12 mouse cellular contexts compared by ENCODE assay signal in genomic region chr10:81421041-81421796, GRCm38 (mm10). TPM values are rescaled to one million over a fixed set of nuclear protein-coding genes. Genes with fewer than 3 reads are reported as not detected.
DNase-seq lines count a peak whose midpoint lies in the region; ATAC-seq and TF ChIP-seq lines count a peak whose summit lies in the region.
"Had no signal": no experiment of that assay in that cellular context is flagged by ENCODE, and none has a peak within 500 bp of the region (broad histone marks: within the 10 kb centered on the region; RNA-seq: fewer than 3 reads in every experiment).

No protein-coding gene starts in this region.

- H3K4me1 ChIP-seq in lung, postnatal 0 days (ENCODE audit: insufficient read depth, low read depth, low read length), result peaks cover 24% of the 10 kb centered on the region

- no peak for TF ChIP-seq CTCF in lung, postnatal 0 days (IDR thresholded peaks at IDR 0.05)

- no peaks in the 10 kb centered on the region for H3K27me3 ChIP-seq in lung, postnatal 0 days (replicated peaks; ENCODE audit: insufficient read depth, low read length)
- H3K27me3 ChIP-seq: embryonic facial prominence, embryonic 15.5 days had no signal

- no peak for TF ChIP-seq EP300 in lung, postnatal 0 days (IDR thresholded peaks at IDR 0.05)

- 74% methylated on average over 4 of the region's 4 CpGs for WGBS in lung, postnatal 0 days

- peak; percentile 6 to 26 for DNase-seq in cerebellum, adult 18-20 months
- DNase-seq in cerebellum, adult 11 months, result no peak
- peak; percentile 3 for DNase-seq in lung, postnatal 10 days
- no peak for DNase-seq in lung, postnatal 0 days (ENCODE audit: low spot score)
- peak; percentile 2 for DNase-seq in adrenal gland, postnatal 4 days (ENCODE audit: low spot score in 2 of 2)
- peak; percentile 9 for DNase-seq in gastrocnemius, postnatal 25 days
- no peak for DNase-seq in retina, postnatal 1 day

- no peak overlapping the region for H3K4me2 ChIP-seq in lung, postnatal 0 days (replicated peaks; ENCODE audit: low read depth, low read length)
- H3K4me2 ChIP-seq: embryonic facial prominence, embryonic 15.5 days; hindbrain, embryonic 15.5 days; limb, embryonic 13.5 days had no signal

- H3K9ac ChIP-seq in lung, postnatal 0 days (replicated peaks; ENCODE audit: low read depth), result no peak overlapping the region
- H3K9ac ChIP-seq: embryonic facial prominence, embryonic 15.5 days; hindbrain, embryonic 15.5 days; limb, embryonic 13.5 days had no signal

- no peaks in the 10 kb centered on the region for H3K36me3 ChIP-seq in lung, postnatal 0 days (ENCODE audit: insufficient read depth, low read length)
- H3K36me3 ChIP-seq: hindbrain, embryonic 15.5 days had no signal

- H3K4me3 ChIP-seq in lung, postnatal 0 days (ENCODE audit: low read depth, low read length), result no peak overlapping the region
- H3K4me3 ChIP-seq: embryonic facial prominence, embryonic 15.5 days; hindbrain, embryonic 15.5 days; limb, embryonic 13.5 days had no signal

- no peak overlapping the region for H3K27ac ChIP-seq in lung, postnatal 0 days (ENCODE audit: low read length)
- H3K27ac ChIP-seq: embryonic facial prominence, embryonic 15.5 days; hindbrain, embryonic 15.5 days; limb, embryonic 13.5 days; macrophage had no signal

- H3K9me3 ChIP-seq in lung, postnatal 0 days (ENCODE audit: low read length), result no peaks in the 10 kb centered on the region
- H3K9me3 ChIP-seq: embryonic facial prominence, embryonic 15.5 days; hindbrain, embryonic 15.5 days; limb, embryonic 13.5 days had no signal

- no peak for ATAC-seq in lung, postnatal 0 days
- ATAC-seq in inflammation-experienced regulatory T-cells, adult 6 months, result no peak

RNA-seq across cellular contexts. Expression of gene Smim24, which starts 28.4 kb away (rescaled TPM):
- polyA plus RNA-seq in lung, postnatal 0 days (2015; fragmentation: Nextera tagmentation; extraction: Ambion mirVana), result 3.1 and 3.6 TPM in 2 replicates
- 10 to 100 TPM in 1 of 2 experiments, 1 to 10 TPM in 1; 1.2 to 13.2 TPM for total RNA-seq in adrenal gland, postnatal 4 days (2021)
- total RNA-seq in gastrocnemius, postnatal 25 days (2021), result under 1 TPM in 1 of 2 experiments, not detected in 1; 0.67 TPM
- 10 to 100 TPM in 1 of 3 experiments, 1 to 10 TPM in 2; 4.4 to 10.7 (median 9.8) TPM for polyA plus RNA-seq in inflammation-experienced regulatory T-cells, adult 6 months (2017; shearing (Covaris generic))

RNA-seq across cellular contexts. Expression of gene Gm48552, which starts 32.4 kb away (rescaled TPM):
- 0.20 and 0.63 TPM in 2 replicates for polyA plus RNA-seq in lung, postnatal 0 days (2015; fragmentation: Nextera tagmentation; extraction: Ambion mirVana)
- 1 to 10 TPM; 2.6 to 4.1 TPM for total RNA-seq in adrenal gland, postnatal 4 days (2021)
- under 1 TPM in 1 of 2 experiments, not detected in 1; 0.59 TPM for total RNA-seq in gastrocnemius, postnatal 25 days (2021)
- 1 to 10 TPM in 1 of 3 experiments, not detected in 2; 3.1 TPM for polyA plus RNA-seq in inflammation-experienced regulatory T-cells, adult 6 months (2017; shearing (Covaris generic))

RNA-seq across cellular contexts. Expression of gene Nfic, which starts 34.2 kb away (rescaled TPM):
- 73.6 and 83.9 TPM in 2 replicates for polyA plus RNA-seq in lung, postnatal 0 days (2015; fragmentation: Nextera tagmentation; extraction: Ambion mirVana)
- total RNA-seq in adrenal gland, postnatal 4 days (2021), result 100 to 1,000 TPM; 120 to 129 TPM
- 100 to 1,000 TPM; 215 to 268 TPM for total RNA-seq in gastrocnemius, postnatal 25 days (2021)
- polyA plus RNA-seq in inflammation-experienced regulatory T-cells, adult 6 months (2017; shearing (Covaris generic)), result 10 to 100 TPM; 13.8 to 17.2 (median 15.0) TPM

RNA-seq across cellular contexts. Expression of gene Gm48551, which starts 37.0 kb away (rescaled TPM):
- polyA plus RNA-seq in lung, postnatal 0 days (2015; fragmentation: Nextera tagmentation; extraction: Ambion mirVana), result 2.4 and 3.0 TPM in 2 replicates
- total RNA-seq in adrenal gland, postnatal 4 days (2021), result 1 to 10 TPM; 1.7 to 1.8 TPM
- 1 to 10 TPM in 1 of 2 experiments, under 1 TPM in 1; 0.78 to 1.0 TPM for total RNA-seq in gastrocnemius, postnatal 25 days (2021)
- polyA plus RNA-seq in inflammation-experienced regulatory T-cells, adult 6 months (2017; shearing (Covaris generic)), result 1 to 10 TPM in 2 of 3 experiments, under 1 TPM in 1; 0.60 to 1.9 (median 1.1) TPM

RNA-seq across cellular contexts. Expression of gene Dohh, which starts 37.0 kb away (rescaled TPM):
- polyA plus RNA-seq in lung, postnatal 0 days (2015; fragmentation: Nextera tagmentation; extraction: Ambion mirVana), result 49.4 and 55.2 TPM in 2 replicates
- 10 to 100 TPM; 49.4 to 49.7 TPM for total RNA-seq in adrenal gland, postnatal 4 days (2021)
- total RNA-seq in gastrocnemius, postnatal 25 days (2021), result 10 to 100 TPM; 41.1 to 41.2 TPM
- polyA plus RNA-seq in inflammation-experienced regulatory T-cells, adult 6 months (2017; shearing (Covaris generic)), result 10 to 100 TPM in 2 of 3 experiments, 1 to 10 TPM in 1; 9.2 to 17.9 (median 10.9) TPM

Comparison
In these comparisons a context has a peak if more than half of its experiments do, and no peak if none do; other contexts are left out.
1. DNase-seq: peak in cerebellum, adult 18-20 months (2 of 2), lung, postnatal 10 days (single experiment), adrenal gland, postnatal 4 days (2 of 2) and gastrocnemius, postnatal 25 days (single experiment); none in cerebellum, adult 11 months (single experiment), lung, postnatal 0 days (single experiment) and retina, postnatal 1 day (single experiment).